Mouse (Mus musculus) testis, postnatal 10 days (tissue): ENCODE measurements around the gene Pkmyt1.
A peak's percentile ranks its signal among the peaks of the same experiment; 100 is the strongest.

ENCODE experiments used
- DNase-seq: peaks from one replicate; pipeline ENCODE4 v3.0.0; 2021; ENCODE audit warnings: low spot score

Gene Pkmyt1

GRCm38 (mm10) chr17:23725999-23726757 is at the start of gene Pkmyt1:
Gene Pkmyt1 (plus strand): TSS chr17:23726336.
- DNase-seq: peak; percentile 98

DNA sequence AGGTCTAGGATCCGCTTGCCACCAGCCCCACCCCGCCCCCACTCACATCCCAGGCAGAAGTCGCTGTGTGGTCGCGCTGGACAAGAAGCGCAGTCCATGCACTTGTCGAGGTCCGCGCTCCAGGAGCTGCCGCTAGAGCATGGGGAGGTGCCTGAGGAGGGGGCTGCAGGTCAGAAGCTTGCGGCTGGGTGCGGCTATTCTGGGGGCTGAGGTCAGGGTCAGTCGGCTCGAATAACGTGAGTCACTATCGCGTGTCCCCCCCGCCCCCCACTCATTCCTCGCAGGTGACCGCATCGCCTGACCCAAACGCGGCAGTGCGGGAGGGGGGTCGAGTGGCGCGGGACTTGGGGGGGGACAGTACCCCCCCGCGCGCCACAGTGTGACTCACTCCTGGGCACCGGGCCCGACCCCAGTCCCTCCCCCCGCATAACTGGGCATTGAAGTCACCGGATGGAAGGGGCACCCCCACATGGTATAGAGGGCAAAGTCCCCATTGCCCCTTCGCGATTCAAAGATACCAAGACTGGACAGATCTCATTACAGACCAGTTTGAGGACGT is 49.6 kb upstream of the Pkmyt1 start:
- peak; percentile 84 for DNase-seq

- DNase-seq: peak; percentile 87
Observed at GRCm38 (mm10) chr17:23677236-23677679, 48.9 kb upstream of the Pkmyt1 start, which contains the start of gene Tnfrsf12a. Gene Tnfrsf12a (minus strand): TSS chr17:23677468.

DNA sequence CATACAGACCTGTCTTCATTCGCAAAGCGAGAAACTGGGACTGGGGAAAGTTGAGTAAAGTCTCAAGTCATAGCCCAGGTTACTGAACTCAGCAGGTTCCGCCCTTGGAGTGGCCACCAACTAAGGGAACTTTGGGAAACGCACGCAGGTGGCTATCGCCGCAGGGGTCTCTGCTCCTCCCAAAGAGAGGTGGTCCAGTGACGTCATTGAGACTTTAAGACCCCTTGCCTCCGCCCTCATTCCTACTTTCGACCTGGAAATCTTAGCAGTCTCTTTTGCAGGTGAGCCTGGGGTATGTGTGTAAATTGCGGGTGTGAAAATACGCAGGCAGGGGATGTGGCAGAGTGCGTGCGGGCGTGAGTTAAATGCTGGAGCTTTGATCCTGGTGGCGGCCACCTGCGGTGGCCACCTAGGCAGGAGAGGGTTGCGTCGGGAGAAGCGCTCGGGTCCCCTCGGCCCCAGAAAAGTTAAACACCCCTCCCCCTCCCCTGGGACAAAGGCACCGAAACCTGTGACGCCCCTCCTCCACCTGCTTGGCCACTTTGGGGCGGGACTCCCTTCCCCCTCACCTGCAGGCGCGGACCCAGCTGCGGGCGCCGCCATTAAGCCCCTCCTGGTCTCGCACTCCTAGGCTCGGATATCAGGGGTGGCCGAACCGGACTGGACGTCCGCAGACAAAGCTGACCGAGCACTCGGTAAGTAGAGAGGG is 46.9 kb upstream of the Pkmyt1 start, which contains the start of gene Cldn6:
Cldn6 (plus strand) TSS at position 123 of the 709 bp plus-strand sequence.
- no peak for DNase-seq

GRCm38 (mm10) chr17:23680336-23680735 is 45.8 kb upstream of the Pkmyt1 start:
- no peak for DNase-seq

DNA sequence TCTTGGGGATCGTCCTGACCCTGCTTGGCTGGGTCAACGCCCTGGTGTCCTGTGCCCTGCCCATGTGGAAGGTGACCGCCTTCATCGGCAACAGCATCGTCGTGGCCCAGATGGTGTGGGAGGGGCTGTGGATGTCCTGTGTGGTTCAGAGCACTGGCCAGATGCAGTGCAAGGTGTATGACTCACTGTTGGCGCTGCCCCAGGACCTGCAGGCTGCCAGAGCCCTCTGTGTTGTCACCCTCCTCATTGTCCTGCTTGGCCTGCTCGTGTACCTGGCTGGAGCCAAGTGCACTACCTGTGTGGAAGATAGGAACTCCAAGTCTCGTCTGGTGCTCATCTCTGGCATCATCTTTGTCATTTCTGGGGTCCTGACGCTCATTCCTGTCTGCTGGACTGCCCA is 45.0 kb upstream of the Pkmyt1 start:
- peak; percentile 52 for DNase-seq

DNA sequence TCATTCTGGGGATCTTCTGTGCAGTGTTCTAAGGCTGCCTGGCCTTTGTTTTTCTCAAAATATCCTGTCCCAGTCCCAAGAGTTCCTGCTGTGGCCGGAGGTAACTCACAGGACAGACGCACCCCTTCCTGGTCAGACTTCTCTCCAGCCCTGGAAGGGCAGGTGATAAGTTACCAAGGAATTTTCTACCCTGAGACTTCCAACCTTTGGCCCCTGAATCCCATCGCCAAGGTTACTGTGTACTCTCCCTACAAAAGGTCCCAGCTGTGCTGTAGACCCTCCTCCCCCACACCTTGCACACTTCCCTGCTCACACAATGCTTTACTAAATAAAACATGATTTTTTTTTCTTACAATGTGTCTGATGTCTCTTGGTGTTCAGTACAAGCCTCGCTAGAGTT is 44.0 kb upstream of the Pkmyt1 start:
- no peak for DNase-seq

GRCm38 (mm10) chr17:23682530-23682929 is 43.6 kb upstream of the Pkmyt1 start:
- no peak for DNase-seq

DNA sequence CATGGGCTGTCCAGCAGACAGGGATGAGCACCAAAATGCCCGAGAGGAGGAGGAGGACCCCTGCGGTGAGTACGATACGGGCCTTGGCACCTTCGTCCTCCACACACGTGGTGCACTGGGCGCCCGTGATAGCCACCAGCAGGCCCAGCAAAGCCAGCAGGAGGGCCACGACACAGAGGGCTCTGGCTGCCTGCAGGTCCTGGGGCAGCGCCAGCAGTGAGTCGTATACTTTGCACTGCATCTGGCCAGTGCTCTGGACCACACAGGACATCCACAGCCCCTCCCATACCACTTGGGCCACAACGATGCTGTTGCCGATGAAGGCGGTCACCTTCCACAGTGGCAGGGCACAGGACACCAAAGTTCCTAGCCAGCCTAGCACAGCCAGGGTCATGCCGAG is 42.9 kb upstream of the Pkmyt1 start:
- DNase-seq: no peak

DNA sequence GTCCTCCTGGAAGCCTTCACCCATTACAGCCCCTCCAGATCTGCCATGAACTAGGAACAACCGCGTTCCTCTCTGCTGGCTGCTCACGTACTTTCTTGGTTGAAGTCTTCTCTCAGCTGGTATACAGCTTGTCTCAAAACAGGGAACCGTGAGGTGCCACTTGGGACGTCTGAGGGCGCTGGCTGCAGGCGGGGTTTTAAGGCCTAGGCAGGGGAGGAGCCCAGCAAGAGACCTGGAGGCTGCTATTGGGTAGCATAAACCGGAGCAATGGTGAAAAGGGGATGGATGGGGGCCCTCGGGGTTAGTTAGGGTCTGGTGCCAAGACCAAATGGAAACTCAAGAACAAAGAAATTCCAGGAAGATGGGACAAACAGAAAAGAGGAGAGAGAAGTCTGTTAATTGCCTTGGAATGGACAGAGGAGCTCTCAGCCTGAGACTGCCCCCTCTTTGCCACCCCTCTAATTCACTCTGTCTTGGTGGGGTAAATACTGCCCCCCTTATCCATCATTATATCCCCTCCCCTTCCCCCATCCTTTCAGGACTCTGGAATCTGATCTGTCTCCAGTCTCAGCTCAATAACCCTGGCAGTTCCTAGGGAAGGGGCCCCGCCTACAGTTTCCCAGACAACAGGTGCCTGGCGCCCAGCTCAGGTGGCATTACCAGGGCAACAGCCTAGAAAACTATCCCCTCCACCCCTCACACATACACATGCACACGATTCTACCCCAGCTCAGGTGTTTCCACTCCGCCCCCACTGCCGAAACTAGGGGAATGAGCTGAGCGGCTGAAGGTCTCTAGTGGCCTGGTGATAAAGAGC is 42.1 kb upstream of the Pkmyt1 start, which contains the start of gene Cldn9:
Cldn9 (minus strand) TSS at position 171 of the 817 bp plus-strand sequence.
- DNase-seq: no peak

DNA sequence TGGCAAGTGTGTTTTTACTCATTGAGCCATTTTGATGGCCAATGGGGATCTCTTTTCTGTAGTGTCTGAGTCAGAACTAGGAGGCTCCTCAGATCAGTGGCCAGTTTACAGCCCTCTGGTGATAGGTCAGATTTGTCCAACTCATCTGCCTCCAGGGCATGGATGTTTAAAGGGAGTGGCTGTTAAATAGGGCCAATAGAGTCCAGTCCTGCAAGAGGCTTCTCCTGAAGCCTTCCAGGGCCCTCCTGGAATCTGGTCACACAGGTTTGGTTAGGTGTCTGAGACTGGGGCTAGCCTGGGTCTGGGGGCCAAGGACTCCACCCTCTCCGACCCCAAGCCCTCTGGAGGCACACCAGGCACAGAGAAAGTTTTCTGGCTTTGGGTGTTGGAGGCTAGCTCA is 31.6 kb upstream of the Pkmyt1 start:
- DNase-seq: no peak

DNA sequence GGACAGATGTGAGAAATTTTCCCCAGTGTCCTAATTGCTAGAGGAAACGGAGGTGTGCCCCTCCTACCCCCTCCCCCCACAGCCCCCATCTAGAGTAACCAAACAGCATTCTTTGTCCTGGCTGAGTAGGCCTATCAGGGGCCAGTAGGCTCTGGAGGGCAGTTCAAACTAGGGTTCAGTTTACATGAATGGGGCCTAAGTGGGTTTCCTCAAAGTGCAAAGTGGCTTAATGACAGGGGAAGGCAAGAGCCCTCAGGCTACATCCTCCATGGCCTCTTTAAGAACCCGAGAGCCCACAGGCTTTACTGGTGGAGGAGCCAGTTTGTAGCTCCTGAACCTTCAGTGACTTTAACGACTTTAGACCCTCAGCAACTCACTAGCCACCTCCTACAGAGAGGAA is 30.3 kb upstream of the Pkmyt1 start:
- DNase-seq: no peak

GRCm38 (mm10) chr17:23699131-23700077 is 26.7 kb upstream of the Pkmyt1 start:
- DNase-seq: no peak

DNA sequence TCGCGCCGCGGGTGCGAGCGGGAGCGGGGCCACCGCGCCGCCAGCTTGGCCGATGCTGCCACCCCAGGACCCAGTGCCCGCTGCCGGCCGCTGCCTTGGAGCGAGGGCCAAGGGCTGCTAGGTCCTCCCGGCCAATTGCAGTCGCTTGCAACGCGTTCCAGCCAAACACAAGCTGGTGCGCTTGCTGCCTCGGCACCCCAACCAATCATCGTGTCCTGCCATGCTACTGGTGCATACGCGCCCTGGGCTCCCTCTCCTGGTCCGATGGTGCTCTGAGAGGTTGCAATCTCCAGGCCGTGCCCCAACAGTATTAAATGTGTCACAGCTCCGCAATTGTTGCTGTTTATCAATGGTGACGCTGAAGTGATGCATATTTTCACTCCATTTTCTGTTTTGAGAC is 26.1 kb upstream of the Pkmyt1 start:
- DNase-seq: peak; percentile 90

DNA sequence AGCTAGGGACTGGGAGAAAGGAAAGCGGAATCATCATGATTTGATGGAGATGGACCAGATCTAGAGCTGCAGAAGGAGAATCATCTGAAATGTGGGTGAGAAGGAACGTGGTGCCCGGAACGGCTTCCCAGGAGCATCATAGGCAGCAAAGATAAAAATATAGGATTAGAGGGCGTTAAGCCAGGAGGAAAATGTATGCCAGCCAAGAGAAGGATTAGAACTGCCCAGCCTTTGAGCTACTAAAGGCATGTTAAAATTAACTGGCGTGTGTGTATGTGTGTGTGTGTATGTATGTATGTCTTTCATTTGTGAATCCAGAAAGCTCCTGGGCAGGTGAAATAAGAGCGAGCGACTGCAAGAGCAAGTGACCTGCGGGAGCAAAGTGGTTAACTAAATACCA is 22.8 kb upstream of the Pkmyt1 start:
- DNase-seq: no peak

DNA sequence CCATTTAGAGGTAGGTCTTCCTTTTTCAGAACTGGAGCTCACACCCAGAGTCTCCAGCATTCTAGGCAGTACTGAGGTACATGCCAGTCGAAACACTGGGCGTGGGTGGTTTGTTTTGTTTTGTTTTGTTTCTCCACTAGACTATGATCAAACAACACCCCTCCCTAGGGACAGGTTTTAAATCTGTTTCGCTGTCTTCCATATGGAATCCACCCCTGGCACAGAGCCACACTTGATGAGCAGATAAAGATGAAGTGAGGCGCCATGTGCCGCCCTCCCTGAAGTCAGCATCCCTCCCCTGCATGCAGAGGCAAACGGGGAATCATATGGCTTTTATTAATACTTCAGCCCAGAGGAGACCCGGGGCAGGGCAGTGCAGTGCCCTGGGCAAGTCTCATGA is 21.4 kb upstream of the Pkmyt1 start:
- DNase-seq: no peak

- no peak for DNase-seq
Observed at GRCm38 (mm10) chr17:23705525-23706104, 20.5 kb upstream of the Pkmyt1 start.

GRCm38 (mm10) chr17:23706212-23706611 is 19.9 kb upstream of the Pkmyt1 start:
- peak; percentile 88 for DNase-seq

- DNase-seq: no peak
Observed at GRCm38 (mm10) chr17:23717003-23717402, 9.1 kb upstream of the Pkmyt1 start.

GRCm38 (mm10) chr17:23719455-23719854 is 6.7 kb upstream of the Pkmyt1 start:
- DNase-seq: no peak
